Mouse (Mus musculus) stomach, postnatal 0 days (tissue): ENCODE measurements around the gene Atxn10.

Experiments
- CTCF ChIP-seq: IDR thresholded peaks from 2 replicates; pipeline ENCODE4 v1.5.1; 2016; ENCODE audit warnings: antibody characterized with exemption, low read depth, mild to moderate bottlenecking, moderate library complexity
- EP300 ChIP-seq: optimal IDR thresholded peaks from 2 replicates; pipeline ENCODE3; 2016; ENCODE audit warnings: antibody characterized with exemption

DNA sequence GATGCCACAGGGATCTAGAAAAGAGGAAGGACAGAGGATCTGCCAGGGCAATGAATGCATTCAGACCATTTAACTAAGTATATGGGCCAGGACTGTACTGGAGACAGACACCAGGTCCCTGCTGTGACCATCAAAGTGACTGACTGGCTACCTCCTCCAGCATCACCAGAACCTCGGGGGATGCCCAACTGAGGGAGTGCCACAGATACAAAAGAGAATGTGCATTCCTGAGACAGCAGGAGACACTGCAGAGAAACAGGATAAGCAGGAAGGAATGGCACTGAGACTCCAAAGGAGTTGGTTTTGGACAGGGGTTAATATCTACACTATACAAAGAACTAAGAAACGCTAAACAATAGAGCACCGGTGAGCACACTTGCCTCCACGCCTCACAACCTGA, 32.8 kb upstream of the Atxn10 start:
- TF ChIP-seq CTCF (no peak), EP300 (no peak)
